Mouse (Mus musculus) lung, adult 10 weeks (tissue): ENCODE data around the gene Slc25a33. TPM values are rescaled to one million over a fixed set of nuclear protein-coding genes. Genes with fewer than 3 reads are reported as not detected.

ENCODE experiments used
- polyA plus RNA-seq: library from polyadenylated mRNA; stranded (reverse); fragments of 350-450 nt; fragmentation: Illumina TruSeq; extraction: RNeasy Lipid Tissue Mini Kit (QIAGEN cat#74804); gene quantifications from one replicate; pipeline ENCODE4 v1.2.3, GENCODE M21; 2014; ENCODE audit warnings: low read depth, low replicate concordance; ENCODE audit not compliant: insufficient read depth

Gene Slc25a33
- polyA plus RNA-seq: 11.8 TPM

GRCm38 (mm10) chr4:149774094-149774470, at the start of gene Slc25a33:
Slc25a33 (minus strand) TSS chr4:149774277.

GRCm38 (mm10) chr4:149737383-149738324, 36.4 kb downstream of the Slc25a33 start, which contains the start of gene Tmem201:
Tmem201 (minus strand) TSS chr4:149738044.

GRCm38 (mm10) chr4:149702210-149702979, 71.7 kb downstream of the Slc25a33 start, which contains the start of gene Pik3cd:
Pik3cd (minus strand) TSS chr4:149702571.

Other genes with a start within 250 kb of the Slc25a33 start
- 78.7 TPM for gene Clstn1, start 187.8 kb downstream of the Slc25a33 start, polyA plus RNA-seq
- 9.1 TPM for gene Pik3cd, start 71.7 kb downstream of the Slc25a33 start, polyA plus RNA-seq
- gene Tmem201, start 36.2 kb downstream of the Slc25a33 start, polyA plus RNA-seq: 4.5 TPM
- 9.3 TPM for gene Spsb1, start 180.8 kb upstream of the Slc25a33 start, polyA plus RNA-seq
- gene H6pd, start 234.7 kb upstream of the Slc25a33 start, polyA plus RNA-seq: 46.2 TPM